Mouse (Mus musculus): Measurements from ENCODE around the gene Cdkn1a.
A peak's percentile ranks its signal among the peaks of the same experiment; 100 is the strongest.
"Not testable (repeated sequence)": the region's sequence is repeated elsewhere in the genome, so short reads cannot be mapped to it uniquely, and the experiment has no call there.

Cdkn1a gene

DNA sequence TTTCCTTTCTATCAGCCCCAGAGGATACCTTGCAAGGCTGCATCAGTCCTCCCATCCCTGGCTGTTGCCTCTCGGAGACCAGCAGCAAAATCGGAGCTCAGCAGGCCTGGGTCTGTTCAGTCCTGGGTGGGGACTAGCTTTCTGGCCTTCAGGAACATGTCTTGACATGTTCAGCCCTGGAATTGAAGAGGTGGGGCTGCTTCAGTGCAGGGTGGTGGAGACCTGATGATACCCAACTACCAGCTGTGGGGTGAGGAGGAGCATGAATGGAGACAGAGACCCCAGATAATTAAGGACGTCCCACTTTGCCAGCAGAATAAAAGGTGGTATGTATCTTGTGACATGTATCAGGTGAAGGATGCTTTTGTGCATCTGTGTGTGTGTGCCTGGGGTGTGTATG, at the start of gene Cdkn1a:
Gene Cdkn1a, plus strand, starts transcription at position 201 of the 400 bp plus-strand sequence.
- Histone ChIP-seq H3K4me1 (replicated peaks; ENCODE audit: low read depth, low read length) (peaks cover 43% of the 10 kb centered on the region), H3K4me3 (replicated peaks; ENCODE audit: low read length) (0 out of 2 replicates have a peak within 1 kb of the TSS, but pooled peaks have one; percentile 1), H3K9me3 (ENCODE audit: low read length) (peaks cover 15% of the 10 kb centered on the region), H3K27me3 (ENCODE audit: insufficient read depth, low read length) (peaks cover 18% of the 10 kb centered on the region), H3K36me3 (ENCODE audit: insufficient read depth, low read length) (peaks cover 3% of the 10 kb centered on the region; the same call in 1 of the 2 replicates)
- TF ChIP-seq POU5F1 (IDR thresholded peaks at IDR 0.05; ENCODE audit: borderline replicate concordance, low read length) = no peak
- TF ChIP-seq CTCF (conservative IDR thresholded peaks at IDR 0.05; ENCODE audit: low read length) = no peak
- TF ChIP-seq NANOG (IDR thresholded peaks at IDR 0.05; ENCODE audit: borderline replicate concordance, low read length) = no peak

DNA sequence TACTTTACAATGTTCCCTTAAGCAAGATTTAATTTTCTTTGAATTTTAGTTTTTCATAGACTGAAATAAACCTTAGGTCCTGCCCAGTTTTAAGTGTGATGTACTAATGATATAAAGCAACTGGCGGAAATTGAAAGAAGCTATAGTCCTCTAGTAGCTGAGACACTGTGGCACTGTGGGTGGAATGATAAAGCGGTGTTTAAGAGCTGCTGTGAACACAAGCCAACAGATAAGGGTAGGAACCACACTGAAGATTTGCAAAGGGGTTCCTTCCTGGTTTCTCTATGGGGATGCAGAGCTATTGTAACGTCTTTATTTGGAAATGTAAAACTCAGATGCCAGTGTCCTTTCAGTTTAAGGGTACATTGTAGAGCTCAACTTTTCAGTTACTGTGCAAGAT, 49.1 kb upstream of the Cdkn1a start:
- not testable (repeated sequence) for H3K27me3 ChIP-seq (ENCODE audit: insufficient read depth, low read length); H3K9me3 ChIP-seq (ENCODE audit: low read length); H3K4me3 ChIP-seq (replicated peaks; ENCODE audit: low read length)
- H3K36me3 ChIP-seq (ENCODE audit: insufficient read depth, low read length) = peaks cover 97% of the 10 kb centered on the region
- peaks cover 61% of the 10 kb centered on the region for H3K4me1 ChIP-seq (replicated peaks; ENCODE audit: low read depth, low read length)

DNA sequence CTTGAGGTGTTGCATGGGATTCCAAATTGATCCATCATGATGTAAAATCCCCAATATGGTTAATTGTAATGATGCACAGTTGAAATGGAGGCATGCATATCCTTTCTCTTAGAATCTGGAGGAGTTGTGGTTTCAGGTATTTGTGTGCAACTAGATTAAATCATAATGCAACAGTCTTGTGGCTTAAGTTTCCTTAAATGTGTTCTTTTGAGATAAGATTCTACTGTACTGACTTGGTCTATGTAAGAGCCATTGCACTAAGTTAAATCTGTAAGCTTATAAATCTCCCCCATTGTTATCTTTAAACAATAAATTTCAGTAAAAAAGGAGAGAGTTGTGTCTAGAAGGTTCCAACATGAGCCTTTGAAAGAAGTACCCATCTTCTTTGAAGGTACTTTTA, 48.2 kb upstream of the Cdkn1a start:
- Histone ChIP-seq H3K4me3 (replicated peaks; ENCODE audit: low read length) (no peak overlapping the region), H3K4me1 (replicated peaks; ENCODE audit: low read depth, low read length) (peaks cover 52% of the 10 kb centered on the region), H3K9me3 (ENCODE audit: low read length) (no peaks in the 10 kb centered on the region), H3K36me3 (ENCODE audit: insufficient read depth, low read length) (peaks cover 97% of the 10 kb centered on the region), H3K27me3 (ENCODE audit: insufficient read depth, low read length) (no peaks in the 10 kb centered on the region)
- TF ChIP-seq CTCF (conservative IDR thresholded peaks at IDR 0.05; ENCODE audit: low read length) = no peak

DNA sequence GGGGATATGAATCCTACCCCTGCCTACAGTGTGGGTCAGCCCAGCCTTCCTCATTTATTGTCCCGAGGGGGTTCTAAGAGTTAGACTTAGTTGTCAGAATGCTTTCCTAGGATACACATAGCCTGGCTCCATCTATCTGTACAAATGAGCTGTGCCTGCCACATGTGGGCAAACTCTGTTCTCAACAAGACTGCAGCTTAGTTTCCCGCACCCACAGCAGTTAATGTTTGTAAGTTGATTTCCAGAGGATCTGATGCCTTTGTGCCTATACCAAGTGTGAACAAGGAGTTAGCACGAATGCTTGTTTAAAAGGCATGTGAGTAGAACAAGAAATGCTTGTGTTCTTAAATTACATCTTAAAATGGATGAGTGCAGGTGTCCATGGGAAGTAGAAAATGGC, 47.2 kb upstream of the Cdkn1a start:
- no peak for TF ChIP-seq POU5F1 (IDR thresholded peaks at IDR 0.05; ENCODE audit: borderline replicate concordance, low read length)
- H3K27me3 ChIP-seq (ENCODE audit: insufficient read depth, low read length) = no peaks in the 10 kb centered on the region
- H3K36me3 ChIP-seq (ENCODE audit: insufficient read depth, low read length) = peaks cover 94% of the 10 kb centered on the region

DNA sequence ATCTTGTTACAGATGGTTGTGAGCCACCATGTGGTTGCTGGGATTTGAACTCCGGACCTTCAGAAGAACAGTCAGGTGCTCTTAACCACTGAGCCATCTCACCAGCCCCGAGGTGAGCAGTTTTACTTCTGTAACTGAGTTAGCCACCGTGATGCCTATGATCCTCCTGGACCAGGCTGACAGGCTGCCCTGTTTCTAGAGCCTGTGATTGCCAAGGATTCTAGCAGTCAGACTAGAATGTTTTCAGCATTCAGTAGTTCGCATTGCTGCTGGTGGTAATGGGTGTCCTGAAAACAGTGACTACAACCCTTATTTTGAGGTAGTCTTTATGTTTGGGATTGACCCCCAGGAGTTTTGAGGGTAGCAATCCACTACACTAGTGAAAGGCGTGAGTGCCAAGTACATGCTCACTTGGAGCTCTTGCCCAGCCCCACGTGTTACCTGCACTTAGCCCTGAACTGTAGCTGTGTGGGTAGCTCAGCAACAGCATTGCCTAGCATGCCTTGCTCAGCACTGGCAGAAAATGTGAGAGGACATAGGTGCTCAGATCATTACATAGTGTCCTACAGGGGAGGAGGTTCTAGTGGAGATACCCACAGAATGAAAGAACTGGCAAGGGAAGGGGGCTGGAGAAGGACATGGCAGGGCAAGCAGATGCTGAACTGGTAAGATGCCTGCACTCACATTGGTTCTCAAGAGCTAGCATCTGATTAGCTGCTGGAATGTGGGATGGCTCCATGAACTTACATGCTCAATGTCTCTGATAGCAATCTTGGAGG, 46.4 kb upstream of the Cdkn1a start:
- Histone ChIP-seq H3K36me3 (ENCODE audit: insufficient read depth, low read length) (peaks cover 86% of the 10 kb centered on the region), H3K4me3 (replicated peaks; ENCODE audit: low read length) (no peak overlapping the region), H3K9me3 (ENCODE audit: low read length) (no peaks in the 10 kb centered on the region), H3K27me3 (ENCODE audit: insufficient read depth, low read length) (no peaks in the 10 kb centered on the region), H3K4me1 (replicated peaks; ENCODE audit: low read depth, low read length) (peaks cover 45% of the 10 kb centered on the region)
- no peak for TF ChIP-seq NANOG (IDR thresholded peaks at IDR 0.05; ENCODE audit: borderline replicate concordance, low read length)
- TF ChIP-seq POU5F1 (IDR thresholded peaks at IDR 0.05; ENCODE audit: borderline replicate concordance, low read length) = no peak
- TF ChIP-seq CTCF (conservative IDR thresholded peaks at IDR 0.05; ENCODE audit: low read length) = no peak

More for the DNA sequence above, 47.2 kb upstream of the Cdkn1a start:
- Histone ChIP-seq H3K4me3 (replicated peaks; ENCODE audit: low read length) (no peak overlapping the region), H3K9me3 (ENCODE audit: low read length) (no peaks in the 10 kb centered on the region), H3K4me1 (replicated peaks; ENCODE audit: low read depth, low read length) (peaks cover 45% of the 10 kb centered on the region)

DNA sequence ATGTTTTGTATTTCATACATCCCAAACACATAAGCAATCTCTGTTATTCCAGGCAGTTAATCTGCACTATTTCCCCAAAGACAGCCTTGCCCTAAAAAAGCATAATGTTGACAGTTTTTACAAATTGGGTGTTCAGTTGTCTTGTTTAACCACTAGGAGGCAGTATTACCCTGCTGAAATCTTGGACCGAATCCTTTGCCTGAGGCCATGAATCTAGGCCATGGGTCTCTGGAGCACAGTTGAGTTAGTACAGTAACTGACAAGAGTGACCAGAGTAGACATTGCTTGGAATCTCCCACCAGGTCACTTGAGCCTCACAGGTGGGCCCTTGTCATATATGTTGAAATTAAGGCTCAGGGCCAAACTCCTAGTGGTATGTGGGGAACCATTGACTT, 45.9 kb upstream of the Cdkn1a start:
- no peaks in the 10 kb centered on the region for H3K9me3 ChIP-seq (ENCODE audit: low read length)
- peaks cover 80% of the 10 kb centered on the region for H3K36me3 ChIP-seq (ENCODE audit: insufficient read depth, low read length)
- no peaks in the 10 kb centered on the region for H3K27me3 ChIP-seq (ENCODE audit: insufficient read depth, low read length)
- TF ChIP-seq CTCF (conservative IDR thresholded peaks at IDR 0.05; ENCODE audit: low read length) = peak; percentile 97
- no peak for TF ChIP-seq NANOG (IDR thresholded peaks at IDR 0.05; ENCODE audit: borderline replicate concordance, low read length)
- peaks cover 46% of the 10 kb centered on the region for H3K4me1 ChIP-seq (replicated peaks; ENCODE audit: low read depth, low read length)
- H3K4me3 ChIP-seq (replicated peaks; ENCODE audit: low read length) = no peak overlapping the region

DNA sequence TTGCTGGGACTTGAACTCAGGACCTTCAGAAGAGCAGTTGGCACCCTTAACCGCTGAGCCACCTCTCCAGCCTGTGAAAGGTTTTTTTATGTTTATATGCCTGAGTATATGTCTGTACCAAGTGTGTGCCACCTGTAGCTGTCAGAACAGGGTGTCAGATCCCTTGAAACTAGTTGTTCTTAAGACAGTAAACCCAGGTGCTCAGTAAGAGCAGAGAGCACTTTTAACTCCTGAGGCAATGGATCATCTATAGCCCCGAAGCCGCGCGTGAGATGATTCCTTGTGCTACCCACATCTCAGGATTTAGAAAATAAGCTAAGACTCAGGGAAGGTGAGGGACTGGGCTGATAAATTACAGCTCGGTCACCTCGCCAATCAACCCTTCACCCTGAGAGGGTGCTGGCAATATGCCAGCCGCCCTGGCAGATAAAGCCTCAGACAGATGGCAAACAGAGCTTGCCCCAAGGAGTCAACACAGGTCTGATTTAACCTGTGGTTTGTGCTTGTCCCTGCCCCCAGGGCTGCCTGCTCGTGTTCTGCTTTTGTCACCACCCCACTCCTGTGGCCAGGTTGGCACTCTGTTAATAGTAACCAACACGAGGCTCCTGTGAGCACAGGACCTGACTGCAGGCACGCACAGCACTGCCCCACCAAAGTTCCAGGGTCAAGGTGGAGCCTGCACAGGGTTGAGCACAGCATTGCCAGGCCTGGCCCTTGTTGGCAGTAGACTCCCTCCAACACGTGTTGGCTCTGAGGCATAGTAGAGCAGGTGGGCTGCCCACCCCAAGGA, 44.8 kb upstream of the Cdkn1a start:
- no peak overlapping the region for H3K4me3 ChIP-seq (replicated peaks; ENCODE audit: low read length)
- H3K36me3 ChIP-seq (ENCODE audit: insufficient read depth, low read length) = peaks cover 70% of the 10 kb centered on the region
- H3K9me3 ChIP-seq (ENCODE audit: low read length) = no peaks in the 10 kb centered on the region
- no peaks in the 10 kb centered on the region for H3K27me3 ChIP-seq (ENCODE audit: insufficient read depth, low read length)
- peaks cover 48% of the 10 kb centered on the region for H3K4me1 ChIP-seq (replicated peaks; ENCODE audit: low read depth, low read length)
- TF ChIP-seq POU5F1 (IDR thresholded peaks at IDR 0.05; ENCODE audit: borderline replicate concordance, low read length) (no peak), CTCF (conservative IDR thresholded peaks at IDR 0.05; ENCODE audit: low read length) (no peak), NANOG (IDR thresholded peaks at IDR 0.05; ENCODE audit: borderline replicate concordance, low read length) (no peak)

DNA sequence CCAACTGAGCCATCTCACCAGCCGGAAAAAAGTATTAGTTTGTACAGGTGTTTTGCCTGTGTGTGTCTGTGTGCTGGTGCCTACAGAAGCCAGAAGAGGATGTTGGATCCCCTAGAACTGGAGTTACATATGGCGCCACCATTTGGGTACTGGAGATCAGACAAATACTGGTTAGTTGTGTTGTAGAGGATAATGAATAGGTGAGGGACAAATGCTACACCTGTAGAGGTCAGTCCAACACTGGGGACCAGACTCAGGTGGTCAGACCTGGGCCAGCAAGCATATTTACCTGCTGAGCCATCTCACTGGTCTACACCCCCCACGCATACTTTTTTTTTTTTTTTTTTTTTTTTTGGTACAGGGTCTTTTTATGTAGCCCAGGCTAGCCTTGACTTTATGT, 43.9 kb upstream of the Cdkn1a start:
- Histone ChIP-seq H3K4me1 (replicated peaks; ENCODE audit: low read depth, low read length) (peaks cover 53% of the 10 kb centered on the region), H3K27me3 (ENCODE audit: insufficient read depth, low read length) (no peaks in the 10 kb centered on the region), H3K9me3 (ENCODE audit: low read length) (no peaks in the 10 kb centered on the region), H3K36me3 (ENCODE audit: insufficient read depth, low read length) (peaks cover 62% of the 10 kb centered on the region), H3K4me3 (replicated peaks; ENCODE audit: low read length) (no peak overlapping the region)
- TF ChIP-seq CTCF (conservative IDR thresholded peaks at IDR 0.05; ENCODE audit: low read length) (no peak), POU5F1 (IDR thresholded peaks at IDR 0.05; ENCODE audit: borderline replicate concordance, low read length) (no peak), NANOG (IDR thresholded peaks at IDR 0.05; ENCODE audit: borderline replicate concordance, low read length) (no peak)
